Mouse (Mus musculus): Measurements from ENCODE around the gene Slc24a3. TPM values are rescaled to one million over a fixed set of nuclear protein-coding genes. Genes with fewer than 3 reads are reported as not detected.

The Slc24a3 gene
- total RNA-seq, 2 experiments from 2014 or later: 165 to 174 TPM

GRCm38 (mm10) chr2:145535307-145535706, 367.8 kb downstream of the Slc24a3 start:
- DNase-seq (ENCODE audit: low spot score in 2 of 2): no peak

- no peak for DNase-seq (ENCODE audit: low spot score in 2 of 2)
Measured at GRCm38 (mm10) chr2:145535774-145536173, 368.2 kb downstream of the Slc24a3 start.

GRCm38 (mm10) chr2:145536986-145537385, 369.4 kb downstream of the Slc24a3 start:
- no peak for DNase-seq (ENCODE audit: low spot score in 2 of 2)

- no peak for DNase-seq (ENCODE audit: low spot score in 2 of 2)
Measured at GRCm38 (mm10) chr2:145541695-145542094, 374.1 kb downstream of the Slc24a3 start.

- no peak for DNase-seq (ENCODE audit: low spot score in 2 of 2)
Measured at GRCm38 (mm10) chr2:145546071-145546470, 378.5 kb downstream of the Slc24a3 start.

- no peak for DNase-seq (ENCODE audit: low spot score in 2 of 2)
Measured at GRCm38 (mm10) chr2:145554722-145555252, 387.2 kb downstream of the Slc24a3 start.

- DNase-seq (ENCODE audit: low spot score in 2 of 2): no peak
Measured at GRCm38 (mm10) chr2:145555713-145556112, 388.2 kb downstream of the Slc24a3 start.

GRCm38 (mm10) chr2:145557361-145557931, 389.9 kb downstream of the Slc24a3 start:
- DNase-seq (ENCODE audit: low spot score in 2 of 2): peak in 1 of 2 experiments; percentile 21

- no peak for DNase-seq (ENCODE audit: low spot score in 2 of 2)
Measured at GRCm38 (mm10) chr2:145562493-145562892, 394.9 kb downstream of the Slc24a3 start.

GRCm38 (mm10) chr2:145564596-145564995, 397.0 kb downstream of the Slc24a3 start:
- DNase-seq (ENCODE audit: low spot score in 2 of 2): no peak

GRCm38 (mm10) chr2:145566904-145567303, 399.4 kb downstream of the Slc24a3 start:
- no peak for DNase-seq (ENCODE audit: low spot score in 2 of 2)

- DNase-seq (ENCODE audit: low spot score in 2 of 2): no peak
Measured at GRCm38 (mm10) chr2:145571943-145572342, 404.4 kb downstream of the Slc24a3 start.

GRCm38 (mm10) chr2:145574148-145574547, 406.6 kb downstream of the Slc24a3 start:
- no peak for DNase-seq (ENCODE audit: low spot score in 2 of 2)

- no peak for DNase-seq (ENCODE audit: low spot score in 2 of 2)
Measured at GRCm38 (mm10) chr2:145583103-145583502, 415.5 kb downstream of the Slc24a3 start.

- no peak for DNase-seq (ENCODE audit: low spot score in 2 of 2)
Measured at GRCm38 (mm10) chr2:145585437-145585836, 417.9 kb downstream of the Slc24a3 start.

- peak; percentile 56 to 70 for DNase-seq (ENCODE audit: low spot score in 2 of 2)
Measured at GRCm38 (mm10) chr2:145588009-145588737, 420.6 kb downstream of the Slc24a3 start.

GRCm38 (mm10) chr2:145591881-145592280, 424.3 kb downstream of the Slc24a3 start:
- no peak for DNase-seq (ENCODE audit: low spot score in 2 of 2)

GRCm38 (mm10) chr2:145593649-145594347, 426.2 kb downstream of the Slc24a3 start:
- no peak for DNase-seq (ENCODE audit: low spot score in 2 of 2)

- no peak for DNase-seq (ENCODE audit: low spot score in 2 of 2)
Measured at GRCm38 (mm10) chr2:145597866-145598265, 430.3 kb downstream of the Slc24a3 start.

- DNase-seq (ENCODE audit: low spot score in 2 of 2): no peak
Measured at GRCm38 (mm10) chr2:145607844-145608243, 440.3 kb downstream of the Slc24a3 start.

- peak; percentile 60 to 68 for DNase-seq (ENCODE audit: low spot score in 2 of 2)
Measured at GRCm38 (mm10) chr2:145610796-145611705, 443.5 kb downstream of the Slc24a3 start.
